Mouse (Mus musculus): ENCODE measurements around the gene Ap2a2. TPM values are rescaled to one million over a fixed set of nuclear protein-coding genes. Genes with fewer than 3 reads are reported as not detected.
A peak's percentile ranks its signal among the peaks of the same experiment; 100 is the strongest.
"Not testable (repeated sequence)": the region's sequence is repeated elsewhere in the genome, so short reads cannot be mapped to it uniquely, and the experiment has no call there.

The Ap2a2 gene
- total RNA-seq, 2 experiments from 2014 or later = 32.0 to 35.5 TPM

DNA sequence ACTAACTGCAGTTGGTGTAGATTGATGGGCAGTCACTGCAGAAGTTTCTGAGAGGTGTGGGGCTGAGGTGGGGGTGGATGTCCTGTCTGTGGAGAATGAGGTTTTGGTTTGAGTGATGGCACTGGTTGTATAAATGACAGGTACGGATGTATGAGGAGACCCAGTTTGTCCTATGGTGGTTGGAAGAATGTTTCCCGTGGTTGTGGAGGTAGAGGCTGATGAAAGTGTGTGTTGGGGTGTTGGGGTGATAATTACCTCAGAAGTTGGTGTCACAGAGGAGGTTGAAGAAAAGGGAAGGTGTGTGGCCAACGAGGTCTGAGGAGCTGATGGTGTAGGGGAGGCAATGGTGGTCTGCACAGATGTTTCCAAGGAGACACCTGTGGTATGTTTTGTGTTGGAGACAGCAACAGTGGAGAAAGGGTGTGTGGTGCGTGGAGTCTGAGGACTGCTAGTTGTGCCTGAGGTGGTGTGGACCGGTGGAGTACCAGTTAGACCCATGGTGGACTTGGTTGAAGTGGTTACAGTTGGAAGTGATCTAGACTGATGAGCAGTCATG, 77.4 kb downstream of the Ap2a2 start:
- peak; percentile 25 for ATAC-seq (replicated peaks; ENCODE audit: low FRiP score, low TSS enrichment, poor library complexity, severe bottlenecking)

DNA sequence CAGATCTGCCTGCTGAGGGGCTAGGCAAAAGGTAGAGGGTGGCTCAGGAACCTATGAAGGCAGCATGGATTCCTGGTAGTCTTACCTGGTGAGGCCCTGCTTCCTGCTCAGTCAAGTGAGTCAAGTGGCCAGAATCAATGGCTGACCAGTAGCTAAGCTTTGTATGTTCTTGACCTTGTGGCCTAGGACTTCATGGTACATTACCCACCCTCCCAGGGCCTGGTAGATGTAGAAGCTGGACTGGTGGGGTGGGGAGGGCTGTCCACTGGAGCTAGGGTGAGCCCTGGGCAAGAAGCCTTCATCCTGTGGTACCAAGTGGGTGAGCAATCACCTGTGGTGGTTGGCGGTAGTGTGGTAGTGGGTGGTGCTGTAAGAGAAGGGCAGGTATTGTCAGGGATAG, 80.4 kb downstream of the Ap2a2 start:
- ATAC-seq (replicated peaks; ENCODE audit: low FRiP score, low TSS enrichment, poor library complexity, severe bottlenecking) = no peak

DNA sequence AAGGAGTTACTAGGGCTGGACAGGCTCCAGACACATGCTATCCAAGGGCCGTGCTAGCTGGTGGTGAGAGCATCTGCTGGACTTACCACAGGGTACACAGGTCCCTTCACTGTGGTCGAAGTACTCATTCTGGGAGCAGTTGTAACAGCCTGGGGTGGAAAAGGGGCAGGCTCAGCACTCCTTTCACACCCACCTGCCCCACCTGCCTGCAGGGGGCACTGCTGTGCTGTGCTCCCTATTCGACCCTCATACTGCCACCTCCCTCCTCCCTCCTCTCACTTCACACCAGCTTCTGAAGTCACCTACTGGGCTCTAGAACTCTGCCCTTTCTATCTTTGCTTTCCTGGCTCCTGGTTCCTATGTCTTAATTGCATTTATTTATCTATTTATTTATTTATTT, 81.2 kb downstream of the Ap2a2 start:
- peak; percentile 60 for ATAC-seq (replicated peaks; ENCODE audit: low FRiP score, low TSS enrichment, poor library complexity, severe bottlenecking)

DNA sequence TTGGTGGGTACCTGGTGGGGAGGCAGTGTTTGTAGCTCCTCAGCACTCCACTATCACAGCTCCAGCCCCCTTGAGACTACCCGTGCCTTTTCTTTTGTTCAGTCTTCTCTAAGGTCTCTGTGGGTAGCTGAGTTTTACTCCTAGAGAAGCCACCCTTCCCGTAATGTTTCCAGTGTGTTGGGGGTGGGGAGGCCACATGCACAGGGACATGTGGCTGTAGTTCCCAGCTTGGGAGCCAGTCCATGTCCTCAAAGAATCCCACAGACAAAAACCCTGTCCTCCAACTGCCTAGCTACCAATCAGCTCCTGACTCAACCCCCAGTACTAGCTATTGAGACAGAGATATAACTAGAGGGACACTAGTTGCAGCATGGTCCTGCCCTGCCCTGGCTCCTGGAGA, 85.1 kb downstream of the Ap2a2 start:
- no peak for ATAC-seq (replicated peaks; ENCODE audit: low FRiP score, low TSS enrichment, poor library complexity, severe bottlenecking)

DNA sequence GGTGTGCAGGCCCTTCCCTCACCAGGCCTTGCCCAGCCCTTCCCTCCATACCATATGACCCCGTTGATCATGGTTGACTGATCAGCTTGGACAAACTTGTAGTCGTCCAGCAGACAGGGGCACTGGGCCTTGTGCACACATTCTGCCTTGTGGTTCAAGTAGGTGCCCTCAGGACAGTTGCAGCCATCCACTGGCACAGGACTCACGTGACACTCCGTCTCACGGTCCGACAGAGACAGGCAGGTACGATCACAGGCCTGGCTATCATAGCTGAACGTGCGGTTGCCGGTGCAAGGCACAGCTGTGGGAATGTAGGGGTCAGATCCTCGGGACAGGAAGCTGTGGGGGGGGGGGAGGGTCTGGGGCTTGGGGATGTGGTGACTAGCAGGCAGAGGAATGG, 85.8 kb downstream of the Ap2a2 start:
- ATAC-seq (replicated peaks; ENCODE audit: low FRiP score, low TSS enrichment, poor library complexity, severe bottlenecking) = no peak

DNA sequence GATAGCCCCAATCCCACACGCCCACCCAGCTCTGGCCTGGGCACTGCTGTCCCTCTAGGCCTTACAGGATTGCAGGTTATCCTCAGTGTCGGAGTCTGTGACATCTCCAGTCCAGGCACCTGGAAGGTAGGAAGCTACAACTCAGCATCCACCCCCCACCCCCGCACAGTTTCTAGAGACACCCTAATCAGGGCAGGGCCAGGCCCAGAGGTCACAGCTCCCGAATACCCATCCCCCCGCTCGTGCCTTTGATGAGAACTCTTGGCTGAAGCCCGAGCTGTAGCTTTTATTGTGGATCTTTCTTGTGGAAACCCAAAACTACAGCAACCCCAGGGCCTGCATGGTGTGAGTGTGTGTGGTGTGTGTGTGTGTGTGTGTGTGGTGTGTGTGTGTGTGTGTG, 90.2 kb downstream of the Ap2a2 start:
- no peak for ATAC-seq (replicated peaks; ENCODE audit: low FRiP score, low TSS enrichment, poor library complexity, severe bottlenecking)

DNA sequence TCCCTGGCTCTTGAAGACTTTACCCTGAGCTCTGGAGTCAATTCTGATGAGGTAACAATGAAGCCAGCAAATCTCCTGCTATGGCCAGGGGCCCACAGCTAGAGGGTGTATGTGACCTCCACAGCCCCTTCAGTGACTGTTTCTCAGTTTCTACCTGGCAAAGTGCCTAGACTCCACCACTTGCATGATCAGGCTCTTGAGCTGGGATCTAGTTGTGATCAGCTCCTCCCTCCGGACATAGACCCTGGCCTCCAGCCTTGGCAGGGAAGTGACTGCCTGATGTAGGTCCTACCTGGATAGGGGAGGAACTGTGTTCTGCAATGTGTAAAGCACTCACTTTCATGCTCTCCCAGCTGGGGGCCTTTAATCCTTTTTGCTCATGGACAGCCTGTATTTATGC, 98.4 kb downstream of the Ap2a2 start:
- ATAC-seq (replicated peaks; ENCODE audit: low FRiP score, low TSS enrichment, poor library complexity, severe bottlenecking) = no peak

DNA sequence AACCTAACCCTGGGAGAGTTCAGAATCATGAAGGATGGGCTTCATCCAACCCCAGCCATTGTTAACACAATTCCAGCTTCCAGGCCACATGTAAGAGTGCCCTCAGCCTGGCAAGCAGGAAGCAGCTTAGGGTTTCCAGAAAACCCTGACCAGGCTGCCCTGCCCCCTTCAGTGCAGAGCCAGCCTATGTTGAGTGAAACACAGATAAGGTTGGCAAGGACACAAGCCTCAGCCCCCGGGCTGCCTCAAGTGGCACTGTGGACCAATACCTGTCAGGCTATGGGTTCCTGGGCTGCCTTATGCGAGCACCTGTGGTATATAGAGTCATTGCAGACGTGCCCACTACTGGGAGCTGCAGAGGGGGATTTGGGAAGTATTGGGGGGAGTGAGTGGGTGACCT, 99.5 kb downstream of the Ap2a2 start:
- peak; percentile 62 for ATAC-seq (replicated peaks; ENCODE audit: low FRiP score, low TSS enrichment, poor library complexity, severe bottlenecking)

DNA sequence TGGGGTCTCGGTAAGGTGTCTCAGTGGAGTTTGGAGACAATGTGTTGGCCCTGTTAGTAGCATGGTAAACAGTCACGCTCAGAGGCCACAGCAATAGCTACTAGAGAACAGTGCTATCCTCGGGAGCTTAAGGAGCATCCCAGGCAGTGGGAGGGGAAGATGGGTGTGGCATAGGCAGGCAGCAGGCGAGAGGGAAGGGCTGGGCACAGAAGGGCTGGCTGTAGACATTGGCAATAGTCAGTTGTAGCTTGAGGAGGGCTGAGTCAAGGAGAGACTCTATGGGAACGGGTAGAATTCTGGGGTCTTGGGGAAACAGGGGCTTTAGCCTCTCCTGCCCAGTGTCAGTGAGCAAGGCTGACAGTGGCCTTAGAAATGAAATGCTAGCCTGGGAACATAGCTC, 100.2 kb downstream of the Ap2a2 start:
- no peak for ATAC-seq (replicated peaks; ENCODE audit: low FRiP score, low TSS enrichment, poor library complexity, severe bottlenecking)

DNA sequence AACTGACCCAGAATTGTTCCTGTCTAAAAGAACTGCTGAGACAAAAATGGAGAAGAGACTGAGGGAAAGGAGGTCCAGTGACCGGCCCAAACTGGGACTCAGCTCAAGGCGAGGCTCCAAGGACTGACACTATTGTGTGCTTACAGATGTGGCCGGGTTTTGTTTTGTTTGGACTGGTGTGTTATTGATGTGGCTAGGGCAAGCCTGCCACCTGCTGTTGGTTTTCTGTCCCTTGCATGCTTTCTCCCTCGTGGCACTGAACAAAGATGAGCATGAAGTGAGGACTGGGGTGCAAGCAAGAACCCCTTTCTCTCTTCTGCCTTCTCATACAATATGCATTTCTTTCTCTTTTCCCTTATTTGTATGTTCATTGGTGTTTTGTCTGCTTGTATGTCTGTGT, 104.2 kb downstream of the Ap2a2 start:
- peak; percentile 83 for ATAC-seq (replicated peaks; ENCODE audit: low FRiP score, low TSS enrichment, poor library complexity, severe bottlenecking)

DNA sequence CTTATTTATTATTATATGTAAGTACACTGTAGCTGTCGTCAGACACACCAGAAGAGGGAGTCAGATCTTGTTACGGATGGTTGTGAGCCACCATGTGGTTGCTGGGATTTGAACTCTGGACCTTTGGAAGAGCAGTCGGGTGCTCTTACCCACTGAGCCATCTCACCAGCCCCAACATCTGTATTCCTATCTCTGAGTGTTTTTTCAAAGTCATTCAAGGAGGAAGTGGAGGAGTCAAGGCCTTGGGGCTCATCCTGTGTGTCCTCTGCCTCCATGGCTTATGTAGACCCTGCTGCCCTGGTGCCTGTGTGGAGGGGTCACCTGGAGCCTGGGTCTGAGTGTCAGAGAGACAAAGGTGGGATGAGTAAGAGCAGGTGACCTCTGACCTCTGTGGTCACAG, 107.1 kb downstream of the Ap2a2 start:
- ATAC-seq (replicated peaks; ENCODE audit: low FRiP score, low TSS enrichment, poor library complexity, severe bottlenecking) = not testable (repeated sequence)

DNA sequence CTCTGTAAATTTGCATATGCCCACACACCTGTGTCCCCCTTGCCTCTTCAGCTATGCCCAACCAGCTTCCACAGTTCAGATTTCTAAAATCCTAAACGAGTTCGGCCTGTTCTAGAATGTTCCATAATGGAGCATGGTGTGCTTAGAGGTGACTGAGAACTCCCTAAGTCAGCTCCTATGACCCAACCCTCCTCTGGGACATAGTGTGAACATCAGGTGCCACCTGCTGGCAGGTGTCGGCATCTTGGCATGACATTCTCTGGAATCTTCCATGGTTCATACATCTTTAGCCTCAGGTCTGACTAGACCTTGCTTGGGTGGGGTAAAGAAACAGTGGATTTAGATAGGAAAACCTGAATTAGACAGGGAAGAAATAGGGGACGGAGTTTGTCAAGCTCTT, 109.0 kb downstream of the Ap2a2 start:
- ATAC-seq (replicated peaks; ENCODE audit: low FRiP score, low TSS enrichment, poor library complexity, severe bottlenecking) = peak; percentile 51

DNA sequence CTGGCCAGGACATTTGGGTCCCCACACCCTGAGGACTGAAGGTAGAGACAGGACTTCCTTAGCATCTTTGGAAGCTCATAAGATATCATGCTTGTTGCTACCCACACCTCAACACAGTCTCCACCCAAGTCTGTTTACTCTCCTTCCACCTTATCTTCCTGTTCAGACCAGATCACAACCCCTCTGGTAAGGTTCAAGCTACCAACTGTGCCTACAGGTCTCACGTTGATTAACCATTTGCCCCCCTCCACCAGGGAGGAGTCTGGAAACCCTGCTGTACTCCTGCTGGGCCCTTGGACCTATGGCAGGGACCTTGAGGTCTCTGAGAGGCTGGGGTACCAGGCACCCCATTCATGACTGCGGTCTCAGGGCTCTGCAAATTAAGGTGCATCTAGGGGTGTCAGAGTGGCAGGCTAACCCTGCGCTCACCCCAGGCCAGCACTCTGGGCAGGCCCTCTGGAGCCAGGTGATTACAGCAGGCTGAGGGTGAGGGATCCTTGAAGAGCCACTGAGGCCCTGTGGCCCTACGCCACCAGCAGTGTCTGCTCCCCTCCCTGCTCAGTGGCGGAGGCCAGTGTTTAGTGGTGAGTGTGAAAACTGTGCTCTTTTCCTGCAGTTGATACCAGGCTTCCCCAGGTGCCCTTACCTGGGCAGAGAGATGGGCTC, 109.8 kb downstream of the Ap2a2 start:
- ATAC-seq (replicated peaks; ENCODE audit: low FRiP score, low TSS enrichment, poor library complexity, severe bottlenecking) = peak; percentile 86

DNA sequence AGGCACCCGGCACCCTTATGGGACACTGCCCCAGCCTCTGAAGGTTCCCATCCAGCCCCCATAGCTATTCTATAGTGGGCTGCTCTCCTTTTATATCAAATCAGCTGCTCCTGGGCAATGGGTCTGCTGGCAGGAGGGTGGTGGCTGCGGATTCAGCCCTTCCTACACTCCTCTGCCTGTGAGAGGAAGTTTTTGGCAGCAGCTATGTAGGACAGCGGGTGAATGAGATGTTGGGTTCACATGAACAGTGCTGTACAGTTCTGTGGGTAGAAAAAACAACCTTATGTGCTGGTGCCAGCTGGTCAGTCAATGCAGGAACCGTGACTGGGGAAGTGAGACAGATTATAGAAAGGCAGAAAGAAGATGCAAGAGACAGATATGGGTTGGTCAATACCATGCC, 116.9 kb downstream of the Ap2a2 start:
- ATAC-seq (replicated peaks; ENCODE audit: low FRiP score, low TSS enrichment, poor library complexity, severe bottlenecking) = no peak

Other genes with a start within 250 kb of the Ap2a2 start
- 54.5 and 74.1 TPM in 2 replicates for gene Deaf1, start 234.5 kb upstream of the Ap2a2 start, total RNA-seq (2014; fragmentation: Nextera tagmentation)
- 11.0 and 32.1 TPM in 2 replicates for gene Deaf1, start 234.5 kb upstream of the Ap2a2 start, total RNA-seq (2017)
- 23.0 and 39.1 TPM in 2 replicates for gene Tmem80, start 234.4 kb upstream of the Ap2a2 start, total RNA-seq (2014; fragmentation: Nextera tagmentation)
- 9.7 and 17.4 TPM in 2 replicates for gene Tmem80, start 234.4 kb upstream of the Ap2a2 start, total RNA-seq (2017)
- 2.0 TPM in 1 of 2 replicates, not detected in the other for gene Eps8l2, start 223.3 kb upstream of the Ap2a2 start, total RNA-seq (2014; fragmentation: Nextera tagmentation)
- gene Eps8l2, start 223.3 kb upstream of the Ap2a2 start, total RNA-seq (2017) = not detected in 2 replicates
- gene Taldo1, start 170.0 kb upstream of the Ap2a2 start, total RNA-seq (2014; fragmentation: Nextera tagmentation) = 327 and 353 TPM in 2 replicates
- gene Taldo1, start 170.0 kb upstream of the Ap2a2 start, total RNA-seq (2017) = 401 and 451 TPM in 2 replicates
- gene Gatd1, start 148.0 kb upstream of the Ap2a2 start, total RNA-seq (2014; fragmentation: Nextera tagmentation) = 26.8 and 33.7 TPM in 2 replicates
- gene Gatd1, start 148.0 kb upstream of the Ap2a2 start, total RNA-seq (2017) = 10.9 and 13.9 TPM in 2 replicates
- gene Cend1, start 132.7 kb upstream of the Ap2a2 start, total RNA-seq (2014; fragmentation: Nextera tagmentation) = not detected in 2 replicates
- gene Cend1, start 132.7 kb upstream of the Ap2a2 start, total RNA-seq (2017) = not detected in 2 replicates
- 25.9 and 45.2 TPM in 2 replicates for gene Slc25a22, start 124.3 kb upstream of the Ap2a2 start, total RNA-seq (2014; fragmentation: Nextera tagmentation)
- gene Slc25a22, start 124.3 kb upstream of the Ap2a2 start, total RNA-seq (2017) = 3.4 and 6.7 TPM in 2 replicates
- gene Pidd1, start 118.1 kb upstream of the Ap2a2 start, total RNA-seq (2014; fragmentation: Nextera tagmentation) = 46.5 and 64.8 TPM in 2 replicates
- gene Pidd1, start 118.1 kb upstream of the Ap2a2 start, total RNA-seq (2017) = 7.5 and 14.3 TPM in 2 replicates
- gene Rplp2, start 114.8 kb upstream of the Ap2a2 start, total RNA-seq (2014; fragmentation: Nextera tagmentation) = 4,458 and 6,012 TPM in 2 replicates
- 2,286 and 2,743 TPM in 2 replicates for gene Rplp2, start 114.8 kb upstream of the Ap2a2 start, total RNA-seq (2017)
- 29.7 and 32.6 TPM in 2 replicates for gene Pnpla2, start 107.0 kb upstream of the Ap2a2 start, total RNA-seq (2014; fragmentation: Nextera tagmentation)
- gene Pnpla2, start 107.0 kb upstream of the Ap2a2 start, total RNA-seq (2017) = 7.1 and 17.8 TPM in 2 replicates
- gene Cracr2b, start 101.1 kb upstream of the Ap2a2 start, total RNA-seq (2014; fragmentation: Nextera tagmentation) = not detected in 2 replicates
- 0.23 TPM in 1 of 2 replicates, not detected in the other for gene Cracr2b, start 101.1 kb upstream of the Ap2a2 start, total RNA-seq (2017)
- 20.2 and 24.2 TPM in 2 replicates for gene Cd151, start 94.8 kb upstream of the Ap2a2 start, total RNA-seq (2014; fragmentation: Nextera tagmentation)
- 13.2 and 17.6 TPM in 2 replicates for gene Cd151, start 94.8 kb upstream of the Ap2a2 start, total RNA-seq (2017)
- 77.2 and 78.1 TPM in 2 replicates for gene Polr2l, start 87.0 kb upstream of the Ap2a2 start, total RNA-seq (2014; fragmentation: Nextera tagmentation)
- gene Polr2l, start 87.0 kb upstream of the Ap2a2 start, total RNA-seq (2017) = 53.3 and 54.9 TPM in 2 replicates
- 31.6 and 38.2 TPM in 2 replicates for gene Tspan4, start 86.9 kb upstream of the Ap2a2 start, total RNA-seq (2014; fragmentation: Nextera tagmentation)
- gene Tspan4, start 86.9 kb upstream of the Ap2a2 start, total RNA-seq (2017) = 26.0 and 33.9 TPM in 2 replicates
- 10.5 and 22.5 TPM in 2 replicates for gene Chid1, start 22.3 kb upstream of the Ap2a2 start, total RNA-seq (2014; fragmentation: Nextera tagmentation)
- 31.8 and 44.9 TPM in 2 replicates for gene Chid1, start 22.3 kb upstream of the Ap2a2 start, total RNA-seq (2017)
- gene Muc6, start 93.1 kb downstream of the Ap2a2 start, total RNA-seq (2014; fragmentation: Nextera tagmentation) = 3.4 and 5.8 TPM in 2 replicates
- 0.38 TPM in 1 of 2 replicates, not detected in the other for gene Muc6, start 93.1 kb downstream of the Ap2a2 start, total RNA-seq (2017)
- not detected in 2 replicates for gene Muc2, start 128.2 kb downstream of the Ap2a2 start, total RNA-seq (2014; fragmentation: Nextera tagmentation)
- not detected in 2 replicates for gene Muc2, start 128.2 kb downstream of the Ap2a2 start, total RNA-seq (2017)
- gene Muc5ac, start 226.8 kb downstream of the Ap2a2 start, total RNA-seq (2014; fragmentation: Nextera tagmentation) = not detected in 2 replicates
- gene Muc5ac, start 226.8 kb downstream of the Ap2a2 start, total RNA-seq (2017) = not detected in 2 replicates

Measured in megakaryocyte-erythroid progenitor cell, adult 5-6 weeks (primary cell).